Mouse (Mus musculus) liver, adult 2 months (tissue): ENCODE results near the gene 1810043G02Rik. TPM values are rescaled to one million over a fixed set of nuclear protein-coding genes. Genes with fewer than 3 reads are reported as not detected.

Experiments used
- DNase-seq: peaks from one replicate; pipeline ENCODE4 v3.0.0-alpha.2; 2011; ENCODE audit warnings: low read depth, low spot score; ENCODE audit errors: extremely low read depth
- H3K27ac ChIP-seq: fragments of 200-500 bp; replicated peaks from 2 replicates; pipeline ENCODE4 v1.5.1; 2012; ENCODE audit warnings: low read depth, mild to moderate bottlenecking, control low read depth, inconsistent platforms, low read length; ENCODE audit not compliant: insufficient read depth
- H3K27me3 ChIP-seq: fragments of 200-500 bp; 2 replicates; pipeline ENCODE4 v1.6.1; 2012; ENCODE audit warnings: mild to moderate bottlenecking, moderate library complexity, low read length, inconsistent platforms; ENCODE audit not compliant: control insufficient read depth, insufficient read depth
- H3K36me3 ChIP-seq: fragments of 200-500 bp; 2 replicates; pipeline ENCODE4 v1.6.1; 2012; ENCODE audit warnings: low read length, inconsistent platforms; ENCODE audit not compliant: control insufficient read depth, insufficient read depth
- H3K4me1 ChIP-seq: fragments of 200-500 bp; 2 replicates; pipeline ENCODE4 v1.6.1; 2011; ENCODE audit warnings: low read length; ENCODE audit not compliant: control insufficient read depth, insufficient read depth
- H3K4me3 ChIP-seq: fragments of 200-500 bp; 2 replicates; pipeline ENCODE4 v1.5.1; 2011; ENCODE audit warnings: low read depth, mild to moderate bottlenecking, control low read depth, low read length, moderate library complexity; ENCODE audit not compliant: insufficient read depth
- H3K79me2 ChIP-seq: fragments of 200-500 bp; 2 replicates; pipeline ENCODE4 v1.6.1; 2012; ENCODE audit warnings: inconsistent platforms, mild to moderate bottlenecking, low read length, moderate library complexity; ENCODE audit not compliant: control insufficient read depth, insufficient read depth
- H3K9ac ChIP-seq: fragments of 200-500 bp; 2 replicates; pipeline ENCODE4 v1.6.1; 2012; ENCODE audit warnings: low read depth, mild to moderate bottlenecking, control low read depth, inconsistent platforms, low read length
- CTCF ChIP-seq: fragments of 200-500 bp; IDR thresholded peaks from 2 replicates; pipeline ENCODE4 v1.5.1; 2011; ENCODE audit warnings: low read depth, low read length, control low read depth
- POLR2A ChIP-seq: fragments of 200-500 bp; IDR thresholded peaks from 2 replicates; pipeline ENCODE4 v1.6.1; 2011; ENCODE audit warnings: low read length, control low read depth; ENCODE audit not compliant: insufficient read depth; ENCODE audit errors: extremely low read depth
- WGBS: fragments of 180-500 bp; shearing (Covaris S2); methylation state at CpG from one replicate; pipeline ENCODE4 v1.1.7; 2018; 5-methylcytosine and 5-hydroxymethylcytosine counted together
- polyA plus RNA-seq: library from polyadenylated mRNA; depleted of rRNA; stranded (reverse); fragments of >200 nt; gene quantifications from 2 replicates; pipeline ENCODE4 v1.2.3, GENCODE M21; 2012; rRNA removed
- total RNA-seq: library from RNA; depleted of rRNA; stranded (reverse); fragments of >200 nt; gene quantifications from 2 replicates; pipeline ENCODE4 v1.2.3, GENCODE M21; 2014; rRNA removed

The 1810043G02Rik gene
- total and polyA plus RNA-seq, 2 experiments: 5.9 to 13.2 TPM

- Histone ChIP-seq H3K36me3 (no peaks in the 10 kb centered on the region), H3K4me3 (no peak overlapping the region), H3K27ac (no peak overlapping the region), H3K79me2 (no peaks in the 10 kb centered on the region), H3K27me3 (no peaks in the 10 kb centered on the region), H3K9ac (no peak overlapping the region), H3K4me1 (no peaks in the 10 kb centered on the region)
- 4% methylated on average over 5 of the region's 5 CpGs for WGBS
- TF ChIP-seq CTCF (peak; percentile 60), POLR2A (no peak)
- peak; percentile 65 for DNase-seq
Observed at GRCm38 (mm10) chr10:78028129-78028528, 49.8 kb downstream of the 1810043G02Rik start.

GRCm38 (mm10) chr10:78029080-78029479 lies 50.8 kb downstream of the 1810043G02Rik start:
- H3K9ac ChIP-seq: no peak overlapping the region
- no peak for DNase-seq
- H3K36me3 ChIP-seq: no peaks in the 10 kb centered on the region
- no peaks in the 10 kb centered on the region for H3K27me3 ChIP-seq
- 92% methylated on average over 1 of the region's 1 CpGs for WGBS
- H3K4me3 ChIP-seq: no peak overlapping the region
- no peaks in the 10 kb centered on the region for H3K4me1 ChIP-seq
- H3K79me2 ChIP-seq: no peaks in the 10 kb centered on the region
- no peak overlapping the region for H3K27ac ChIP-seq
- TF ChIP-seq POLR2A (no peak), CTCF (no peak)

GRCm38 (mm10) chr10:78031987-78032386 lies 53.7 kb downstream of the 1810043G02Rik start:
- H3K79me2 ChIP-seq: no peaks in the 10 kb centered on the region
- no peaks in the 10 kb centered on the region for H3K27me3 ChIP-seq
- no peak for TF ChIP-seq CTCF
- TF ChIP-seq POLR2A: no peak
- H3K9ac ChIP-seq: no peak overlapping the region
- no peaks in the 10 kb centered on the region for H3K36me3 ChIP-seq
- no peak overlapping the region for H3K27ac ChIP-seq
- WGBS: 47% methylated on average over 2 of the region's 2 CpGs
- no peaks in the 10 kb centered on the region for H3K4me1 ChIP-seq
- no peak overlapping the region for H3K4me3 ChIP-seq
- no peak for DNase-seq

Other genes with a start within 250 kb of the 1810043G02Rik start
- not detected in 2 replicates for gene Gm18596, start 235.9 kb upstream of the 1810043G02Rik start, total RNA-seq
- gene Gm18596, start 235.9 kb upstream of the 1810043G02Rik start, polyA plus RNA-seq: not detected in 2 replicates
- not detected in 2 replicates for gene Gm9736, start 227.2 kb upstream of the 1810043G02Rik start, total RNA-seq
- gene Gm9736, start 227.2 kb upstream of the 1810043G02Rik start, polyA plus RNA-seq: not detected in 2 replicates
- not detected in 2 replicates for gene Gm3233, start 218.8 kb upstream of the 1810043G02Rik start, total RNA-seq
- gene Gm3233, start 218.8 kb upstream of the 1810043G02Rik start, polyA plus RNA-seq: not detected in 2 replicates
- gene Gm3238, start 207.2 kb upstream of the 1810043G02Rik start, total RNA-seq: not detected in 2 replicates
- gene Gm3238, start 207.2 kb upstream of the 1810043G02Rik start, polyA plus RNA-seq: not detected in 2 replicates
- gene Gm7138, start 201.6 kb upstream of the 1810043G02Rik start, total RNA-seq: not detected in 2 replicates
- not detected in 2 replicates for gene Gm7138, start 201.6 kb upstream of the 1810043G02Rik start, polyA plus RNA-seq
- gene Gm3250, start 196.0 kb upstream of the 1810043G02Rik start, total RNA-seq: not detected in 2 replicates
- gene Gm3250, start 196.0 kb upstream of the 1810043G02Rik start, polyA plus RNA-seq: not detected in 2 replicates
- gene Gm7137, start 190.3 kb upstream of the 1810043G02Rik start, total RNA-seq: not detected in 2 replicates
- gene Gm7137, start 190.3 kb upstream of the 1810043G02Rik start, polyA plus RNA-seq: not detected in 2 replicates
- not detected in 2 replicates for gene Gm9639, start 183.4 kb upstream of the 1810043G02Rik start, total RNA-seq
- gene Gm9639, start 183.4 kb upstream of the 1810043G02Rik start, polyA plus RNA-seq: not detected in 2 replicates
- gene Gm19668, start 179.4 kb upstream of the 1810043G02Rik start, total RNA-seq: not detected in 2 replicates
- not detected in 2 replicates for gene Gm19668, start 179.4 kb upstream of the 1810043G02Rik start, polyA plus RNA-seq
- gene Gm9507, start 166.7 kb upstream of the 1810043G02Rik start, total RNA-seq: not detected in 2 replicates
- gene Gm9507, start 166.7 kb upstream of the 1810043G02Rik start, polyA plus RNA-seq: not detected in 2 replicates
- gene Gm2696, start 163.8 kb upstream of the 1810043G02Rik start, total RNA-seq: not detected in 2 replicates
- gene Gm2696, start 163.8 kb upstream of the 1810043G02Rik start, polyA plus RNA-seq: not detected in 2 replicates
- gene Krtap10-4, start 151.4 kb upstream of the 1810043G02Rik start, total RNA-seq: not detected in 2 replicates
- not detected in 2 replicates for gene Krtap10-4, start 151.4 kb upstream of the 1810043G02Rik start, polyA plus RNA-seq
- not detected in 2 replicates for gene Krtap10-10, start 142.6 kb upstream of the 1810043G02Rik start, total RNA-seq
- gene Krtap10-10, start 142.6 kb upstream of the 1810043G02Rik start, polyA plus RNA-seq: not detected in 2 replicates
- not detected in 2 replicates for gene Gm36176, start 131.7 kb upstream of the 1810043G02Rik start, total RNA-seq
- gene Gm36176, start 131.7 kb upstream of the 1810043G02Rik start, polyA plus RNA-seq: not detected in 2 replicates
- gene Gm10318, start 125.7 kb upstream of the 1810043G02Rik start, total RNA-seq: not detected in 2 replicates
- gene Gm10318, start 125.7 kb upstream of the 1810043G02Rik start, polyA plus RNA-seq: not detected in 2 replicates
- not detected in 2 replicates for gene Gm3285, start 116.5 kb upstream of the 1810043G02Rik start, total RNA-seq
- gene Gm3285, start 116.5 kb upstream of the 1810043G02Rik start, polyA plus RNA-seq: not detected in 2 replicates
- 20.9 and 26.7 TPM in 2 replicates for gene Lrrc3, start 76.0 kb upstream of the 1810043G02Rik start, total RNA-seq
- gene Lrrc3, start 76.0 kb upstream of the 1810043G02Rik start, polyA plus RNA-seq: 57.0 and 64.1 TPM in 2 replicates
- 3.1 and 4.1 TPM in 2 replicates for gene Trpm2, start 8.0 kb upstream of the 1810043G02Rik start, total RNA-seq
- gene Trpm2, start 8.0 kb upstream of the 1810043G02Rik start, polyA plus RNA-seq: 2.1 and 3.3 TPM in 2 replicates
- gene Pfkl, start 31.6 kb downstream of the 1810043G02Rik start, total RNA-seq: 17.5 and 21.1 TPM in 2 replicates
- gene Pfkl, start 31.6 kb downstream of the 1810043G02Rik start, polyA plus RNA-seq: 38.6 and 46.0 TPM in 2 replicates
- not detected in 2 replicates for gene Dnmt3l, start 63.4 kb downstream of the 1810043G02Rik start, total RNA-seq
- gene Dnmt3l, start 63.4 kb downstream of the 1810043G02Rik start, polyA plus RNA-seq: not detected in 2 replicates
- gene Aire, start 65.1 kb downstream of the 1810043G02Rik start, total RNA-seq: not detected in 2 replicates
- gene Aire, start 65.1 kb downstream of the 1810043G02Rik start, polyA plus RNA-seq: not detected in 2 replicates
- 0.55 and 0.81 TPM in 2 replicates for gene Icosl, start 90.8 kb downstream of the 1810043G02Rik start, total RNA-seq
- gene Icosl, start 90.8 kb downstream of the 1810043G02Rik start, polyA plus RNA-seq: 0.32 and 0.95 TPM in 2 replicates
- gene D10Jhu81e, start 191.3 kb downstream of the 1810043G02Rik start, total RNA-seq: 143 and 150 TPM in 2 replicates
- gene D10Jhu81e, start 191.3 kb downstream of the 1810043G02Rik start, polyA plus RNA-seq: 267 and 274 TPM in 2 replicates
- 5.3 and 7.5 TPM in 2 replicates for gene Pwp2, start 206.6 kb downstream of the 1810043G02Rik start, total RNA-seq
- gene Pwp2, start 206.6 kb downstream of the 1810043G02Rik start, polyA plus RNA-seq: 7.8 and 9.3 TPM in 2 replicates